Mouse (Mus musculus) A20 (cell line): ENCODE measurements around the gene Tet2.
A peak's percentile ranks its signal among the peaks of the same experiment; 100 is the strongest.
"Not testable (repeated sequence)": the region's sequence is repeated elsewhere in the genome, so short reads cannot be mapped to it uniquely, and the experiment has no call there.

ENCODE experiments used
- DNase-seq: peaks from one replicate; pipeline ENCODE4 v3.0.0-alpha.2; 2011; ENCODE audit warnings: low read depth, low spot score

The Tet2 gene

DNA sequence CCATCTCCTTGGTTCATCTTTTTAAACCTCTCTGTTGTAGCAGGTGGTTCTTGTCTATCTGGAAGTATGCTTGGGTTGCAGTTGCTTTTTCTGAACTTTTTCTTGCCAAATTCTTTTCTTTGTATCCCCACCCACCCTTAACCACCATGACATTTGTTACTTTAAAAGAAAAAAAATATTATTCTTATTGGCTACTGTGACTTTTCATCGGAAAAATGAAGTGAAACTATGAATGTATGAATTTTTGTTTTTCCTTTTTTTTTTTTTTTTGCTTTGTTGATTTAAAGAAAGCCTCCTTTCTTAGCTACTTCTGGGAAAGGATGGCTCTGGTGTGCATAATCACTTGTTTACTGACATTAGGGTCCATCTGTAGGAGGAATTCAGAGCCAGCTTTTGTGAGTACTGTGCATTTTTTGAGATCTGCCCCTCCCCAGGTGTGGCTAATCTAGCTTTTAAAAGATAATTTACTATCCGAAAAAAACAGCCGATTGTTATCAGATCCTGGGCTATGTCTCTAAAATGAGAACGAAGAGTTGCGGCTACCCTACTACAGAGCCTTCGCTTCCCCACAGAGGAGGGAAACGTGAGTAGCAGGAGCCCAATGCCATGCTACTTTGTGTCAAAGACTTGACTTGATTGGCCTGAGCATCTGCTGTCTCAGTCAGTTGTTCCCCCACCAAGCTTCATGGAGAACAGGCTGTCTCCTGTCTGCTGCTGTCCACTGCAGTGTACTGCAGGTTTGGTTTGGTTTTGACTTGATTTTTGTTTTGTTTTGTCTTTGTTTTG lies 4.6 kb upstream of the Tet2 start:
- no peak for DNase-seq

DNA sequence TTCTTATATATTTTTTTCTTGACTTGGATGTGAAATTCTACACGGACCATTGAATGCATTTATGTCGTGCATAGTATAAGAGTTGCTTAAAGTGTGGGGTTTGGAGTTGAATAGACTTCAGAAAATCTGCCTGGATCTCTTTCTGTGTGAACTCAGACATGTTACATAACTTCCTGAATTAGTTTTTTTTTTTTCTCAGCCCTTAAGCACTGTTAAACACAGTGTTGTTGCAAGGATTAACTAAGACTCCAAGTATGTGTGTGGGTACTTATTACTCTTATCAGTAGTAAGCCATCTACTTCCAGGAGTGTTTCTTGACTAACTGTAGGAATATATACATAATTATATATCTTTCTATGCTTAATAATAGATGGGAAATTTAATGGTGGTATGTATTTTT lies 3.7 kb upstream of the Tet2 start:
- no peak for DNase-seq

DNA sequence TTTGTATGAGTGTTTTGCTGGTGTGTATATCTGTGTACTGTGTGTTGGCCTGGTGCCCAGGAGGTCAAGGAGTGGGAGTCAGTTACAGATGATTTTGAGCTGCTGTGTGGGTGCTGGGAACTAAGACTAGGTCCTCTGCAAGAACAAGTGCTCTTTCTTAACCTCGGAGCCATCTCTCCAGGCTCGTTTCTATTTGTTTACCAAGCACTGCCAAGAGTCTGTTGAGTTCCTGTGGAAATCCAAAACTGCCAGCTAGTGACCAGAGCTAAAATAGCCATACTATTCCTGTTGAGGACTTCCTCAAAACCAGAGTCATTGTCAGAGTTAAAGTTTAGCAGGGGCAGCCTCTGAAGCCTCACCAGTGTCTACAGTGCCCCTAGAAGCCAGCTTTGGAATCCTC lies 1.9 kb upstream of the Tet2 start:
- no peak for DNase-seq

DNA sequence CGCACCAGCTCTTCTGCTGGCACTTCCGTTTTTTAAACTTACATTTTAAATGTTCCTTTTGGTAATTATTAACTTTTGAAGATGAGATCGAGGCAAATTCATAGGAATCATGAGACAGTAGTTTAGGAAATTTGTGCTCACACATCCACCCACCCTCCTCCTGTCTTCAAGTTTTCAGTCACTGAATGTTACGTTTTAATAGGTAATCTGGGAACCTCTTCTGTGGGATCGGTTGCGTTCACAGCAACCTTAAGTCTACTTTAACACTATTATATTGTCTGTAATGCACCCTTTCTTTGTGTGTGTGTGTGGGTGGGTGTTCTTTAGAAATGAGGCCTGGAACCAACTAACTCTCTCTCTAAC lies 346 bp upstream of the Tet2 start:
- DNase-seq: no peak

DNA sequence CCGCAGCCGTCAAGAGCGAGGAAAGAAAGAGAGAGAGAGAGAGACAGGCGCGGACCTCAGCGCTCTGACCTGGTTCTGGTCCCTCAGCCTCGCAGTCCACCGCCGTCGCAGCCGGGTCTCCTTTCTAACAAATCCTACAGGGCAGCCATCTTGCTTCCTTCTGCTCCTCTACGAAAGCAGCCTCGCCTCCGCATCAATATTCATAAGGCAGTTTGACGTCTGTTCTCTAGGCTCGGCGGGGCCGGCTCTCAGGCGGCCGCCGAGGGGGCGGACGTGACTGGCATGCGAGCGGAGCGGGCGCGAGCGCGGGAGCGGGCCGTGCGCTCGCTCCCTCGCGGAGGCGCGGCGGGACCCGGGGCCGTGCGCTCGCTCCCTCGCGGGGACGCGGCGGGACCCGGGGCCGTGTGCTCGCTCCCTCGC lies 798 bp downstream of the Tet2 start:
- DNase-seq: peak; percentile 90

DNA sequence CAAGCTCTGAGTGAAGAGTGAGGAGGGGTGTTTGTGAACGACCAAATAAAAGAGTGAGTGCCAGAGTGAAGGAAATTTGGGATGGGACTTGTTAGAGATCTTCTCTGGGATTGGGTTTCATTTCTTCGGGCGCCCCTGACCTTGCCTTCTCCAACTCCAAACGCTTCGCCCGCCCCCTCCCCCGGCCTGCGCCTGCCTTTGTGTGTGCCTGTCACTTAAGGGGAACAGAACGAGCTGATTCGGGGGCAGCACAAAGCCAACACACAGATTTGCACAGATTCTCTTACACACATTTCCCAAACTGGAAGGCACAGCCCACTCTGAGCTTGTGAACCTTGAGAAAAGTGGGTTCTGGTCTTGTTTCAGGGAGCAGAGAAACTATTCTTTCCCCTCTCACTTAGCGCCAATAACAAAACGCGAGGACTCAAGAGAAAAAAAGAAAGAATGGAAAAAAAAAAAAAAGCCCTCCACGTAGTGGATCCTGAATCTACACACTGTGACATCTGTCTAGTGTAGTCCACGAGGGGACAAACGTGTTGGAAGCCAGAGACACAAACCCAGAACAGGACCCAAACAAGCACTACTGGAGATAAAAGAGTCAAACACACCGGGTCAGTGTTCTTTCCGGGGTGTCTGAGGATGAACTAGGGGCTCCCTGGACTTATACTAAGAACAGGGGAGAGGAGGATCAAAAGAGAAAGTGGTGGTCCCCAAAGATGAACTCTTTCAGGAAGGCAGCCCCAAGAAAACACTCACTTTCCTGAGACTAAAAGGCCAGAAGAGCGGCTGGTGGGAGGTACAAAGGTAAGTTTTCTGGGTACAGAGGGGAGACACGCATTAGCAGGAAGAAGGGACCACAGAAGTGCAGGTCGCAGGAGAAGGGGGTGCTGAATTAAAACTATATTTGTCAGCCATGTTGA lies 1.6 kb downstream of the Tet2 start:
- peak; percentile 67 for DNase-seq

DNA sequence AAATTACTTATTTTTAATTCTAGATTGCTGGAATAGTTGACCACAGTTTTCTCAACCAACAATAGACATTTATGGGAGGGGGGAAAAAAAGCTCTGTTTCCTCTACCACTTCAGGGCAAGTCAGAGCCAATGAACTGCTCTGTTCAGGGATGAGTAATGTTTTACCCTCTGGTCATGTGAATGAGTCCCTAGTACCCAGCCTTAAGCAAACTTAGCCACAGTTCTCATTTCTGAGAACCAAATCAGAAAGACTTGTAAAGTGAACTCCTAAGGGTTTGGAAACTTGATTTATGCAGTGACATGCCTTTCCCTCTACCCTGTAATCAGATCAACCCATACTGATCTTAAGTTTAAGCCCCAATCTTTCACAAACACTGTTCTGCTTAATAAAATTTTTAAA lies 2.9 kb downstream of the Tet2 start:
- DNase-seq: peak; percentile 25

DNA sequence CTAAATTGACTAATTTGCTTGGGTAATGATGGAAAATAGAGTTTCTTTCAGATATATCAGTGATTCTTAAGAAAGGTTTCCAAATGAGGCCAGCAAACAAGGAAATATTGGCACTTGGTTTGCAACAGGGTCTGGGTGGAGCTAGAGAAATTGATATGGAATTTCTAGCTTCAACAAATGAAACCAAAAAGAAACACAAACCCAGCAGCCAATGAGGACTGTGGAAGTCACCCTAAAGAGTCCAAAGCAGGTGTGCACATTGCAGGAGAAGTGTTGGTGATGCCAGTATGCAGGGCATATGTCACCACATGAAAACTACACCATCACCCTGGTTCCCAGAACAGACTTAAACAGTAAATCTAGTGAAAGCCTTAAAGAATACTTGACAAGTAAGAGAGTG lies 3.9 kb downstream of the Tet2 start:
- DNase-seq: no peak

DNA sequence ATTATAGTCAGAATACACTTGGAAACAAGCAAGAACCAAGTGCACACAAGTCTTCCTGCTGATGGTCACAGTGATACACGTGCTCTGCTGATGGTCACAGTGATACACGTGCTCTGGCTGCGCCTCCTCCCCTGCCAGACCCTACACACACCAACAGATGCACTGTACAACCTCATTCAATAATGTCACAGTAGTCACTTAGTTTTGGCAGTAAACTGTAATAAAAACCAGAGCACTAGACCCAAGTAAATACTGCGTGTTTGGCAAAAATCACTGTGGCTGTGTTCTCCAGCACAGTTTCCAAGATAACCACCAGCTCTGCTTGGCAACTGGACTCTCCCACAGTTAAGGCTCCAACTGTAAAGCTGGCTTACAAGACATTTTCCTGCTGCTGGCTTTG lies 4.9 kb downstream of the Tet2 start:
- DNase-seq: no peak

DNA sequence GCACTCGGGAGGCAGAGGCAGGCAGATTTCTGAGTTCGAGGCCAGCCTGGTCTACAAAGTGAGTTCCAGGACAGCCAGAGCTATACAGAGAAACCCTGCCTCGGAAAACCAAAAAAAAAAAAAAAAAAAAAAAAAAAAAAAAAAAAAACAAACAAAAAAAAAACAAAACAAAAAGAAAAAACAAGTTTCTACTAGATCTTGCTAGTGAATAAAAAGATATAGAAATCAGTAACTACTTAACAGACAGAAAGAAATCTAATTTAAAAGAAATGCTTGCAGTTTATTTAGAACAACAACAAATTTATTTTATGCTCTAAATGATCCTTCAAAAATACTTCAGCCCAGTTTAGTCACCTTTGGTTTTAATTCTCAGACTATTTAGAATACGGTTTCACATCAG lies 6.4 kb downstream of the Tet2 start:
- not testable (repeated sequence) for DNase-seq

DNA sequence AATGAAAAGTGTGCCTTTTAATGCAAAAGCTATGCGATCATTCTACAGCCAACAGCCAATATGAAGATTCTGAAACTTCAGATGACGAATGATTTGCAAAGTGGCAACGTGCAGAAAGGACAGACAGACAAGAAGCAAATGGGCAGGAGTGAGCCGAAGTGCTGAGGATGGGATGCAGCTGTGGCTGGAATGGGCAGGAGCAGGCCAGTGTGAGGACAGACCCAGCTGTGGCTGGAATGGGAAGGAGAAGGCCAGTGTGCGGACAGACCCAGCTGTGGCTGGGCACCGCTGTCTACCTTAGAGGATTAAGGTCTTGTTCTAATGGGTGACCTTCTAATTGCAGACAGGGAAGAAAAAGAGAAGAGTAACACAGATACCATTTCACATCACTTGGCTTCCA lies 9.3 kb downstream of the Tet2 start:
- DNase-seq: no peak

DNA sequence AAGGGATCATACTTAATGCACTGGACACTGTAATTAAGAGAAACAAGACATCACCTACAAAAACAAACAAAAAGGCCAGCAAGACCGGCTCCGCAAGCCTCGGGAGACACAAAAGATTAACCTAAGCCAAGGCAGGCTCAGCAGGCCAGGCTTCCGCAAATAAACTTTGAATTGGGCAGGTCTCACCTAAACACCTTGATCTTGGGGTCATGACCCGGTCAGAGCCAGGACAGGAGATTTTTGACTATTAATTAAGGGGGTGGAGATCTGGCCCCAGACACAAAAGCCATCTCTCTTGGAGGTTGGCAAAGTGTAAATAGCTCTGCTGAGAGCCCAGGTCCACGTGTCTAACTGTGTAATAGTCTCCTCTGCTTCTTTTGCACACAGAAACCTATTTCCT lies 10.9 kb downstream of the Tet2 start:
- DNase-seq: no peak

DNA sequence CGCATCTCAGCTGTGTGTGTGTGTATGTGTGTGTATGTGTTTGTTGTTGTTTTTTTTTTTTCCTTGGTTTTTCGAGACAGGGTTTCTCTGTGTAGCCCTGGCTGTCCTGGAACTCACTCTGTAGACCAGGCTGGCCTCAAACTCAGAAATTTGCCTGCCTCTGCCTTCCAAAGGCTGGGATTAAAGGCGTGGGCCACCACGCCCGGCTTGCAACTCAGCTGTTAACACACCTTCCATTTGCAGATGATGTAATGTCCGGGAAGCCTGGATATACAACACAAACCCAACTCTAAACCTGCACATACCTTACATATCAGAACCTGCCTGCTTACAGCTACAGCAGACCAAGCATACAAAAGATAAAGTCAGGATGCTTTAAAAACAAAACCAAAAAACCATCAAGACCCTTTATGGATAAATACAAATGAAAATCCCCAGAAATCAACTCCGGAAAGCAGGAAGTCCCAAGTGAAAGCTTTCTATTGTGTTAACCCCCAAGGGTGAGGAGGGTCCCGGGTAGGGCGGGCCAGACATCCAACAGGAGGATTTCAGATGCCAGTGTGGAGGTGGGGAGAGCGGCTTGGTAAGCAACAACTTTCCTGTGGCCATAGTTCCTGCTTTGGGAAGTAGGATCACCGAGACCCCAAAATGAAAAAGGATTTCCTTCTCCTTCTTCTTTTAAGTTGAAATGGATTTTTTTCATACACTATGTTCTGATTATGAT lies 11.5 kb downstream of the Tet2 start:
- no peak for DNase-seq

DNA sequence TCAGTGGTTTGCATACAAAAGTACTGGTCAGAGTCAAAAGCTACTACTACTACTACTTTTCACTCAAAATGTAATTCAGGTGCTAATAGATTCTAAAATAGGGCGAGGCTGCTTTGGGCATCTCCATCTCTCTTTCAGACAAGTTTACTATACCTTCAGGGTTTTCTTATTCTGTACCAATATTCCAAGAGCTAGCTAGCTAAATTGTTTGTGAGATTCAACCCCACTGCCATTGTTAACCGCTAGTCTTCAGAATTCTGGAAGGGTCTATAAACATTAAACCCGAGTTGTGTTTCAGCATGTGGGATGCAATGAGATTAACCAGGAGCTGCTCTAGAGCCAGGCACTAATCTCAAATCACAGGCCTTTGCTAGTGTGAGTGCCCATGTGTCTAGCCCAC lies 12.1 kb downstream of the Tet2 start:
- DNase-seq: no peak

DNA sequence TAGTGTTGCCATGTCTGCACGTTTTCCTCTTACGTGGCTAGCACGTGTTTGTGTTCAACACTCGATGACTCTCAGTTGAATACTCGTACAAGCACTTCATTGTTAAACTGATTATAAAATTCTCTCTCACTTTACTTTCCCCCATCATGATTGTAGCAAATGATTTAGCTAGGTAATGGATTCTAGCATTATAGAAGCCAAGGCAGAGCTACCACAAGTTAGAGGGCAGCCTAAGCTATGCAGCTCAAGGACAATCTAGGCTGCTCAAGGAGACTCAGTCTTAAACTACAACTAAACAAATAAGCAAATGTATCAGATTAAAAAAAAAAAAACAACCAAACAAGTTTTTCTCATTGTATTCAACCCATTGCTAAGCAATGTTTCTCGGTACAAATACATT lies 12.7 kb downstream of the Tet2 start:
- DNase-seq: no peak

DNA sequence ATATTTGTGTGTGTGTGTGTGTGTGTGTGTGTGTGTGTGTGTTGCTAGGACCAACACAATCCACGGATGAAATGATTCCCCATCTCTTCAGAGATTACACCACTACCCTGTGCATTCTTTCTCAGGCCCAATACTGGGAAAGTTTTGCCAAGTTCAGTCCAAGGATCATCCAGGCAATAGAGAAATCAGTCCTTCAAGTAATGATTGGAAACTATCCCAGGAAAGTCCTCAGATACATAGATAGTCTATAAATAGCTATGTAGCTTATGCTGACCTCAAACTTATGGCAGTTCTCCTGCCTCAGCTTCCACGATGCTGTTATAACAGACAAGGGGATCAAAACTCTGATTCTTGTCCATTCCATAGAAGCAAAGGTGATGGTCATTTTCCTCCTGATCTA lies 13.8 kb downstream of the Tet2 start:
- DNase-seq: no peak

DNA sequence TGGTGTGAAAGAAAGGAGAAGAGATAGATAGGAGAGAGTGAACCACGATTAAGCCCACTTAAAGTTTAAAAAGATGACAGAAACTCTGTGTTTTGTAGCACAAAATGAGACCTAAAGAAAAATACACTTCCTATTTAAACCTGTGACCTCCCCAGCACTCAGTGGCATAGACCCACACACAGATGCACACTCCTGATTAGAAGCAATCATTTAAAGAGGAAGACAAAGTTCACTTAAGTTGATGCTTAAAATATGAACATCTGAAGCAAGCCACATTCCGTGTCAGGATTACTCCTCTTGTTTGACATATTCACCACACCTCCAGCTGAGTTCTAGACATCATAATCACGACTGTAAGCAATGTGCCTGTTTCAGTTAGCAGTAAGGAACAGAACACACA lies 14.3 kb downstream of the Tet2 start:
- no peak for DNase-seq

DNA sequence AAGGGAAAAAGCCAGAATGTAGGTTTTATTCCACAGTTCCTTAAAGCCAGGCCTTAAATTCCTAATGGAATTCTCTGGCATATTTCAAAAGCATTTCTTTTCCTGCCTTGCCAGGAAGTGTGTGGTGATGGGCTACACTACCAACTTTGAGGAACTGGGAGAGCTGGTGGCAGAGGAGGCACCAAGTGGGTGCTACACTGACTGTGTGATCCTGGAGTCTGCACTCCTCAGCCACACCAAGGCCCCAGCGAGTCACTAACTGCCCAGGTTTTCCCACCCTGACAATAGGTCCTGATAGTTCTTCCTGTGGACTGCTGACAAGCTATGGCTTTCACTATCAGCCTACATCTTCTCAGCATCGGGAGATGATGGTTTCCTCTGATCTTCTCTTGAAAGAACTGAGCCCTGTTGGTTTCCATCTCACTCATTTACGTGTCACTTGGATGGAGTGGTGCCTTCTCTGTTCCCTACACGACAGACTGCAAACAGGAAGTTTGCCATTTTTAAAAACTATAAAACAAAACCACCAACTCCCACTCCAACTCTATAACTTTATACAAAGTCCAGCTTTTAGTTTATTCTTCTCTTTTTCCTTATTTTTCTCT lies 18.7 kb downstream of the Tet2 start:
- peak; percentile 24 for DNase-seq

DNA sequence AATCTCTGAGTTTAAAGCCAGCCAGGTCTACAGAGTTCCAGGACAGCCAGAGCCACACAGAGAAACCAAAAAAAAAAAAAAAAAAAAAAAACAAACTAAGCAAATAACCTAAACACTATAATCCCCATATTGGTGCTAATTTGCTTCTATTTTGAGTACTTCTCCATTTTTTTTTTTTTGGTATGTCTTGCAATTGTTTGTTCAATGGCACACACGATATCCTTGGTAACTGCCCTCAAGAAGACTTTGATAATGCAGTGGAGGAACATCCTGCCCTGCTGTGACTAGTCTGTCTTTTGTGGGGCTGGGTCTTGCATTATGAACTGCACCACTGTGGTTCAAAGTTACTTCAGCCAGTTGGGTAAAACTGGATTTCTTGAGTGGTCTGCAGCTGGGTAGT lies 19.4 kb downstream of the Tet2 start:
- DNase-seq: no peak

DNA sequence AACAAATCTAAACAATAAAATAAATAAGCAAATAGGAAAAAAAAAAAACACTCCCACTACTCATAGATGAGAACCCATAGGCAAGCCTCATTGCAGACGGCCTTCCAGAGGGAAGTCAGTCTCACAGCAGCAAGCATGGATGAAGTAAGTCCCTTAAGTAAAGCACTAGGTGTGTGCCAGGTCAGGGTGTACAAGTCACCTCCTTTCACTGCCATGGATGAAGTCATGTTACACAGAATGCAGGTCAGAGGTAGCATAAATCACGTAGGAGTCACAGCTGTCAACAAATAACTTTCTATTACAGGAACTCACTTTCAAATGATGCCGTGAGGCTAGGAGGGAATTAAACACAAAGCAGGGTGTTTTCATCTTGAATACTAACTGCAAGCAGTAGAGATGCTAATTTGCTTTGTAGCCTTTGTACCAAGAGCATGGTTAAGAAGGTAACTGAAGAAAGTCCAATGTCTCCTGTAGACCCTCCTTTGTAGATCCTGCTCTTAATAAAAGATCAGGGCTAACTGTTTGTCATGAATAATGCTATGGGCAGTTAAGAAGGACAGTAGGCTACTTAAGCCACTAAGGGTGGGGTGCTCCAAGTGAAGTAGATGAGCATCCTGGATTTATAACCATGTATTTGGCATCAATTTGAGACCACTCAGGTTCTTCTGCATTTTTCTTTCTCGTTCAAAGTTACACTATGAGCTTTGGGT lies 20.4 kb downstream of the Tet2 start:
- DNase-seq: no peak

DNA sequence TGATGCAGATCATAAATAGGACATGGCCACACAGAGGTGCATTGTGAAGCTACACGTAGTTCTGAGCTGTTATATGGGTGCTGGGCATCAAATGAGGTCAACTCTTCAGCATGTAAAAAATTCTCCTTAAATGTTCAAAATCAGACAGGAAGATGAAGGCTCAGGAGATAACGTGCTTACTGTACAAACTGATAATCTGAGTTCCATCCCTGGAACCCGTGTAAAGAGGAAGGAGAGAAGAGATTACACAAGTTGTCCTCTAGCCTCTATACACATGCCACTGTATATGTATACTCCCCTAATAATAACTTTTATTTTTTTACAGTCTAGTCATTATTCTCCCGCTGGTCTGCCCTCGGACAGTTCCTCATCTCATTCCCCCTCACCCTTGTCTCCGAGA lies 21.7 kb downstream of the Tet2 start:
- DNase-seq: no peak
